Mouse (Mus musculus): ENCODE measurements at regions not wholly inside any gene's neighbourhood (a gene's known extent, or its start where the extent isn't known, plus 50 kb on each side); places are given as distances from the start of the nearest gene placed in this dataset.

GRCm38 (mm10) chr12:43831976-43832375 is 378.1 kb downstream of the Dnajb9 start:
- H3K9ac ChIP-seq (ENCODE audit: low read length), result no peak overlapping the region
- no peak overlapping the region for H3K4me2 ChIP-seq (replicated peaks; ENCODE audit: low read depth)
- H3K4me1 ChIP-seq (replicated peaks; ENCODE audit: control insufficient read depth, insufficient read depth), result no peaks in the 10 kb centered on the region
- H3K4me3 ChIP-seq (ENCODE audit: low read depth, low read length), result no peak overlapping the region
- H3K9me3 ChIP-seq (ENCODE audit: control insufficient read depth, low read length), result no peaks in the 10 kb centered on the region
- DNase-seq (ENCODE audit: low spot score), result no peak
- WGBS, result 59% methylated on average over 1 of the region's 1 CpGs
- TF ChIP-seq CTCF (IDR thresholded peaks at IDR 0.05; ENCODE audit: low read depth), result no peak
- no peak for TF ChIP-seq EP300 (optimal IDR thresholded peaks at IDR 0.05)
- H3K36me3 ChIP-seq (ENCODE audit: control insufficient read depth, insufficient read depth, low read length), result no peaks in the 10 kb centered on the region
- H3K27me3 ChIP-seq (ENCODE audit: control insufficient read depth, insufficient read depth, low read length), result no peaks in the 10 kb centered on the region
- H3K27ac ChIP-seq (replicated peaks), result no peak overlapping the region
- ATAC-seq (ENCODE audit: low FRiP score, low TSS enrichment), result no peak

DNA sequence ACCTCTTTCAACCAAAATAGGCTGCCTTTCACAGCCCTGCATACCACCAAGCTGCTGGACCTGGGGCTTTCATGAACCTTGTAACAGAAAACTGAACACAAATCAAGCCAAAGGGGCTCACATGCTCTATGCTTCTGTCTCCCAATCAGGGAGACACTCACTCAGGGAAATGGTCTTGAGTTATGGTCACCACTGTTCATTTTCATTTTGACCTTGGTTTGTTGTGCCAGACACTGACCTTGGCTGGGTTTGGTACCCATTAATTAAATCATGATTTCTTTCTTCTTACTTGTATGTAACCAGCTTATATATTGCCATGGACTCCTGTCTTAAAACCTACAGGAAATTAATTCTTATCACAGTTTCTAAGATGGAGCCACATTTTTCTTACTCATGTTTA is 381.5 kb downstream of the Dnajb9 start:
- DNase-seq (ENCODE audit: low spot score) (no peak), ATAC-seq (ENCODE audit: low FRiP score, low TSS enrichment) (no peak)
- H3K4me2 ChIP-seq (replicated peaks; ENCODE audit: low read depth), result no peak overlapping the region
- no peaks in the 10 kb centered on the region for H3K9me3 ChIP-seq (ENCODE audit: control insufficient read depth, low read length)
- H3K4me3 ChIP-seq (ENCODE audit: low read depth, low read length), result no peak overlapping the region
- H3K27ac ChIP-seq (replicated peaks), result no peak overlapping the region
- no peak overlapping the region for H3K9ac ChIP-seq (ENCODE audit: low read length)
- no peaks in the 10 kb centered on the region for H3K4me1 ChIP-seq (replicated peaks; ENCODE audit: control insufficient read depth, insufficient read depth)
- TF ChIP-seq CTCF (IDR thresholded peaks at IDR 0.05; ENCODE audit: low read depth), result no peak
- TF ChIP-seq EP300 (optimal IDR thresholded peaks at IDR 0.05), result no peak
- H3K36me3 ChIP-seq (ENCODE audit: control insufficient read depth, insufficient read depth, low read length), result no peaks in the 10 kb centered on the region
- H3K27me3 ChIP-seq (ENCODE audit: control insufficient read depth, insufficient read depth, low read length), result no peaks in the 10 kb centered on the region

GRCm38 (mm10) chr12:43827901-43828300 is 382.2 kb downstream of the Dnajb9 start:
- H3K27ac ChIP-seq (replicated peaks), result no peak overlapping the region
- WGBS, result 66% methylated on average over 6 of the region's 6 CpGs
- no peak overlapping the region for H3K4me2 ChIP-seq (replicated peaks; ENCODE audit: low read depth)
- ATAC-seq (ENCODE audit: low FRiP score, low TSS enrichment), result no peak
- no peak for DNase-seq (ENCODE audit: low spot score)
- H3K27me3 ChIP-seq (ENCODE audit: control insufficient read depth, insufficient read depth, low read length), result no peaks in the 10 kb centered on the region
- no peak for TF ChIP-seq CTCF (IDR thresholded peaks at IDR 0.05; ENCODE audit: low read depth)
- TF ChIP-seq EP300 (optimal IDR thresholded peaks at IDR 0.05), result no peak
- H3K36me3 ChIP-seq (ENCODE audit: control insufficient read depth, insufficient read depth, low read length), result no peaks in the 10 kb centered on the region
- no peaks in the 10 kb centered on the region for H3K9me3 ChIP-seq (ENCODE audit: control insufficient read depth, low read length)
- no peaks in the 10 kb centered on the region for H3K4me1 ChIP-seq (replicated peaks; ENCODE audit: control insufficient read depth, insufficient read depth)
- H3K9ac ChIP-seq (ENCODE audit: low read length), result no peak overlapping the region
- no peak overlapping the region for H3K4me3 ChIP-seq (ENCODE audit: low read depth, low read length)

DNA sequence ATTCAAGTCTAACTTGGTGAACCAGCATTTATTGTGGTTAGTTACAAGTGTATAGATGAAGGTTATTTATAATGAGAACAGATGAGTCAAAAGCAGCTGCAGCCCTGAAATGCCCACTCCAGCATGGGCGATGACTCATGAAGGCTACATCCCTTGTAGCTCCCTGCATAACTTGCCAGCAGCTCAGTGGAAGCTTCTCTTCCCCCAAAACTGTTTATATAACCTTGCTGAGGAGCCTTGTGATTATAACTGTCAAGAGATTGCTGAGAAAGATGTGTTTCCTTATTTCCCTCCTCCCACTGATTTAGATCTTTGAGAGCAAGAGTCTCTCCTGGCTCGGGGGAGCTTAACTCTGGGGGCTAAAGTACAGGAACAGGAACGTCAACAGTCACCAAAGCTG is 382.8 kb downstream of the Dnajb9 start:
- 21% methylated on average over 3 of the region's 3 CpGs for WGBS
- ATAC-seq (ENCODE audit: low FRiP score, low TSS enrichment) (no peak), DNase-seq (ENCODE audit: low spot score) (no peak)
- Histone ChIP-seq H3K27ac (replicated peaks) (no peak overlapping the region), H3K27me3 (ENCODE audit: control insufficient read depth, insufficient read depth, low read length) (no peaks in the 10 kb centered on the region), H3K36me3 (ENCODE audit: control insufficient read depth, insufficient read depth, low read length) (no peaks in the 10 kb centered on the region), H3K4me1 (replicated peaks; ENCODE audit: control insufficient read depth, insufficient read depth) (no peaks in the 10 kb centered on the region), H3K9ac (ENCODE audit: low read length) (no peak overlapping the region), H3K4me3 (ENCODE audit: low read depth, low read length) (no peak overlapping the region), H3K4me2 (replicated peaks; ENCODE audit: low read depth) (no peak overlapping the region), H3K9me3 (ENCODE audit: control insufficient read depth, low read length) (no peaks in the 10 kb centered on the region)
- no peak for TF ChIP-seq EP300 (optimal IDR thresholded peaks at IDR 0.05)

- Histone ChIP-seq H3K4me2 (replicated peaks; ENCODE audit: low read depth) (no peak overlapping the region), H3K9me3 (ENCODE audit: control insufficient read depth, low read length) (no peaks in the 10 kb centered on the region), H3K36me3 (ENCODE audit: control insufficient read depth, insufficient read depth, low read length) (no peaks in the 10 kb centered on the region), H3K9ac (ENCODE audit: low read length) (no peak overlapping the region), H3K27ac (replicated peaks) (no peak overlapping the region), H3K4me1 (replicated peaks; ENCODE audit: control insufficient read depth, insufficient read depth) (no peaks in the 10 kb centered on the region), H3K4me3 (ENCODE audit: low read depth, low read length) (no peak overlapping the region), H3K27me3 (ENCODE audit: control insufficient read depth, insufficient read depth, low read length) (no peaks in the 10 kb centered on the region)
- no peak for ATAC-seq (ENCODE audit: low FRiP score, low TSS enrichment)
- no peak for DNase-seq (ENCODE audit: low spot score)
- WGBS, result 7% methylated on average over 3 of the region's 3 CpGs
- TF ChIP-seq CTCF (IDR thresholded peaks at IDR 0.05; ENCODE audit: low read depth) (peak; percentile 53), EP300 (optimal IDR thresholded peaks at IDR 0.05) (no peak)
Observed at GRCm38 (mm10) chr12:43813559-43813958, 396.6 kb downstream of the Dnajb9 start.

DNA sequence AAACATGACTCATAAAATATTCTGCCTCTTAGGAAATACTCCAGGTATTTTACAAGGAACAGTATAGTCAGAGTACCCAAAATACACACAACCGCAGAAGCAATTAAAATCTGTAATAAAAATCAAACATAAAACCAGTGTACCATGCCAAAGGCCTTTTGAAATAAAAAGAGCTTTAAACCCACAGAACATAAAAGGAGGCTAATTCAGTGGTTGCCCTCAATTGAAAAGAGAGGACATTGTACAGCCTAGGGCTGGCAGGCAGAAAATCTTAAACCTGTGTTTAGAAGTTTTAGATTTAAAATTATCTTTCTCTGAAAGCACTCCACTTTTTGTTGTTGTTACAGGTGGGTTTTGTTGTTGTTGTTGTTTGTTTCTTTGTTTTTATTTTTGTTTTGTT is 437.4 kb downstream of the Dnajb9 start:
- 88% methylated on average over 1 of the region's 1 CpGs for WGBS
- Histone ChIP-seq H3K4me2 (replicated peaks; ENCODE audit: low read depth) (no peak overlapping the region), H3K27ac (replicated peaks) (no peak overlapping the region), H3K9ac (ENCODE audit: low read length) (no peak overlapping the region), H3K9me3 (ENCODE audit: control insufficient read depth, low read length) (no peaks in the 10 kb centered on the region), H3K27me3 (ENCODE audit: control insufficient read depth, insufficient read depth, low read length) (no peaks in the 10 kb centered on the region), H3K4me3 (ENCODE audit: low read depth, low read length) (no peak overlapping the region), H3K36me3 (ENCODE audit: control insufficient read depth, insufficient read depth, low read length) (no peaks in the 10 kb centered on the region), H3K4me1 (replicated peaks; ENCODE audit: control insufficient read depth, insufficient read depth) (no peaks in the 10 kb centered on the region)
- ATAC-seq (ENCODE audit: low FRiP score, low TSS enrichment) (no peak), DNase-seq (ENCODE audit: low spot score) (no peak)
- TF ChIP-seq CTCF (IDR thresholded peaks at IDR 0.05; ENCODE audit: low read depth) (no peak), EP300 (optimal IDR thresholded peaks at IDR 0.05) (no peak)
